Mouse (Mus musculus): ENCODE measurements at regions not wholly inside any gene's neighbourhood (a gene's known extent, or its start where the extent isn't known, plus 50 kb on each side); places are given as distances from the start of the nearest gene placed in this dataset.
"Not testable (repeated sequence)": the region's sequence is repeated elsewhere in the genome, so short reads cannot be mapped to it uniquely, and the experiment has no call there.

- WGBS (ENCODE audit: insufficient replicate concordance) = 78% methylated on average over 5 of the region's 5 CpGs
- not testable (repeated sequence) for H3K4me2 ChIP-seq; H3K4me3 ChIP-seq (ENCODE audit: low read depth, low read length)
Observed at GRCm38 (mm10) chr12:109766602-109767001, 166.5 kb upstream of the Rtl1 start.

GRCm38 (mm10) chr12:109772543-109772942, 172.4 kb upstream of the Rtl1 start:
- Histone ChIP-seq H3K36me3 (ENCODE audit: control insufficient read depth, insufficient read depth, low read length) (no peaks in the 10 kb centered on the region), H3K27me3 (ENCODE audit: control insufficient read depth, insufficient read depth, low read length) (no peaks in the 10 kb centered on the region), H3K4me1 (ENCODE audit: control insufficient read depth, insufficient read depth, low read length) (no peaks in the 10 kb centered on the region), H3K27ac (ENCODE audit: low read depth, low read length) (no peak overlapping the region), H3K4me3 (ENCODE audit: low read depth, low read length) (no peak overlapping the region), H3K9ac (ENCODE audit: low read depth, low read length) (no peak overlapping the region), H3K4me2 (no peak overlapping the region), H3K9me3 (replicated peaks; ENCODE audit: control insufficient read depth, low read length) (no peaks in the 10 kb centered on the region)
- ATAC-seq (replicated peaks; ENCODE audit: insufficient number of reproducible peaks, low FRiP score, low TSS enrichment) = no peak
- WGBS (ENCODE audit: insufficient replicate concordance) = 71% methylated on average over 2 of the region's 2 CpGs

More at GRCm38 (mm10) chr12:109766602-109767001, 166.5 kb upstream of the Rtl1 start:
- not testable (repeated sequence) for H3K27me3 ChIP-seq (ENCODE audit: control insufficient read depth, insufficient read depth, low read length); H3K9ac ChIP-seq (ENCODE audit: low read depth, low read length); H3K27ac ChIP-seq (ENCODE audit: low read depth, low read length); H3K4me1 ChIP-seq (ENCODE audit: control insufficient read depth, insufficient read depth, low read length); ATAC-seq (replicated peaks; ENCODE audit: insufficient number of reproducible peaks, low FRiP score, low TSS enrichment); H3K9me3 ChIP-seq (replicated peaks; ENCODE audit: control insufficient read depth, low read length); H3K36me3 ChIP-seq (ENCODE audit: control insufficient read depth, insufficient read depth, low read length)

GRCm38 (mm10) chr12:109773909-109774313, 173.8 kb upstream of the Rtl1 start:
- WGBS (ENCODE audit: insufficient replicate concordance) = 81% methylated on average over 3 of the region's 3 CpGs

GRCm38 (mm10) chr12:109798846-109799245, 198.7 kb upstream of the Rtl1 start:
- WGBS (ENCODE audit: insufficient replicate concordance) = 80% methylated on average over 3 of the region's 3 CpGs
- Histone ChIP-seq H3K27me3 (ENCODE audit: control insufficient read depth, insufficient read depth, low read length) (no peaks in the 10 kb centered on the region), H3K4me2 (no peak overlapping the region)

More at GRCm38 (mm10) chr12:109773909-109774313, 173.8 kb upstream of the Rtl1 start:
- no peak for ATAC-seq (replicated peaks; ENCODE audit: insufficient number of reproducible peaks, low FRiP score, low TSS enrichment)
- no peak overlapping the region for H3K9ac ChIP-seq (ENCODE audit: low read depth, low read length)
- H3K27me3 ChIP-seq (ENCODE audit: control insufficient read depth, insufficient read depth, low read length) = no peaks in the 10 kb centered on the region
- H3K4me1 ChIP-seq (ENCODE audit: control insufficient read depth, insufficient read depth, low read length) = no peaks in the 10 kb centered on the region
- no peaks in the 10 kb centered on the region for H3K36me3 ChIP-seq (ENCODE audit: control insufficient read depth, insufficient read depth, low read length)
- H3K9me3 ChIP-seq (replicated peaks; ENCODE audit: control insufficient read depth, low read length) = no peaks in the 10 kb centered on the region
- H3K27ac ChIP-seq (ENCODE audit: low read depth, low read length) = no peak overlapping the region
- no peak overlapping the region for H3K4me2 ChIP-seq
- H3K4me3 ChIP-seq (ENCODE audit: low read depth, low read length) = no peak overlapping the region

GRCm38 (mm10) chr12:109799395-109799794, 199.3 kb upstream of the Rtl1 start:
- no peak for ATAC-seq (replicated peaks; ENCODE audit: insufficient number of reproducible peaks, low FRiP score, low TSS enrichment)
- no peak overlapping the region for H3K9ac ChIP-seq (ENCODE audit: low read depth, low read length)
- H3K27me3 ChIP-seq (ENCODE audit: control insufficient read depth, insufficient read depth, low read length) = no peaks in the 10 kb centered on the region
- 86% methylated on average over 1 of the region's 1 CpGs for WGBS (ENCODE audit: insufficient replicate concordance)
- no peaks in the 10 kb centered on the region for H3K36me3 ChIP-seq (ENCODE audit: control insufficient read depth, insufficient read depth, low read length)
- H3K4me2 ChIP-seq = no peak overlapping the region
- no peaks in the 10 kb centered on the region for H3K4me1 ChIP-seq (ENCODE audit: control insufficient read depth, insufficient read depth, low read length)
- no peak overlapping the region for H3K27ac ChIP-seq (ENCODE audit: low read depth, low read length)
- no peak overlapping the region for H3K4me3 ChIP-seq (ENCODE audit: low read depth, low read length)
- no peaks in the 10 kb centered on the region for H3K9me3 ChIP-seq (replicated peaks; ENCODE audit: control insufficient read depth, low read length)

More at GRCm38 (mm10) chr12:109798846-109799245, 198.7 kb upstream of the Rtl1 start:
- ATAC-seq (replicated peaks; ENCODE audit: insufficient number of reproducible peaks, low FRiP score, low TSS enrichment) = no peak
- no peak overlapping the region for H3K4me3 ChIP-seq (ENCODE audit: low read depth, low read length)
- H3K4me1 ChIP-seq (ENCODE audit: control insufficient read depth, insufficient read depth, low read length) = no peaks in the 10 kb centered on the region
- H3K36me3 ChIP-seq (ENCODE audit: control insufficient read depth, insufficient read depth, low read length) = no peaks in the 10 kb centered on the region
- no peak overlapping the region for H3K9ac ChIP-seq (ENCODE audit: low read depth, low read length)
- H3K27ac ChIP-seq (ENCODE audit: low read depth, low read length) = no peak overlapping the region
- H3K9me3 ChIP-seq (replicated peaks; ENCODE audit: control insufficient read depth, low read length) = no peaks in the 10 kb centered on the region

GRCm38 (mm10) chr12:109827241-109827915, 227.2 kb upstream of the Rtl1 start:
- no peaks in the 10 kb centered on the region for H3K4me1 ChIP-seq (ENCODE audit: control insufficient read depth, insufficient read depth, low read length)
- no peaks in the 10 kb centered on the region for H3K36me3 ChIP-seq (ENCODE audit: control insufficient read depth, insufficient read depth, low read length)
- 81% methylated on average over 10 of the region's 10 CpGs for WGBS (ENCODE audit: insufficient replicate concordance)
- H3K9ac ChIP-seq (ENCODE audit: low read depth, low read length) = no peak overlapping the region
- H3K4me3 ChIP-seq (ENCODE audit: low read depth, low read length) = no peak overlapping the region
- no peak overlapping the region for H3K4me2 ChIP-seq
- H3K27me3 ChIP-seq (ENCODE audit: control insufficient read depth, insufficient read depth, low read length) = no peaks in the 10 kb centered on the region
- no peak for ATAC-seq (replicated peaks; ENCODE audit: insufficient number of reproducible peaks, low FRiP score, low TSS enrichment)
- H3K27ac ChIP-seq (ENCODE audit: low read depth, low read length) = no peak overlapping the region
- H3K9me3 ChIP-seq (replicated peaks; ENCODE audit: control insufficient read depth, low read length) = no peaks in the 10 kb centered on the region

- ATAC-seq (replicated peaks; ENCODE audit: insufficient number of reproducible peaks, low FRiP score, low TSS enrichment) = 0 out of 2 replicates have a peak, but pooled peaks have one; percentile 42
- Histone ChIP-seq H3K36me3 (ENCODE audit: control insufficient read depth, insufficient read depth, low read length) (no peaks in the 10 kb centered on the region), H3K4me3 (ENCODE audit: low read depth, low read length) (no peak overlapping the region), H3K27ac (ENCODE audit: low read depth, low read length) (no peak overlapping the region), H3K4me2 (no peak overlapping the region), H3K9me3 (replicated peaks; ENCODE audit: control insufficient read depth, low read length) (no peaks in the 10 kb centered on the region), H3K27me3 (ENCODE audit: control insufficient read depth, insufficient read depth, low read length) (no peaks in the 10 kb centered on the region), H3K4me1 (ENCODE audit: control insufficient read depth, insufficient read depth, low read length) (no peaks in the 10 kb centered on the region; the same call in 1 of the 2 replicates), H3K9ac (ENCODE audit: low read depth, low read length) (no peak overlapping the region)
- 45% methylated on average over 16 of the region's 16 CpGs for WGBS (ENCODE audit: insufficient replicate concordance)
Observed at GRCm38 (mm10) chr12:109830303-109831020, 230.3 kb upstream of the Rtl1 start.

GRCm38 (mm10) chr12:109832964-109833363, 232.8 kb upstream of the Rtl1 start:
- Histone ChIP-seq H3K27me3 (ENCODE audit: control insufficient read depth, insufficient read depth, low read length) (no peaks in the 10 kb centered on the region), H3K4me1 (ENCODE audit: control insufficient read depth, insufficient read depth, low read length) (peaks cover 5% of the 10 kb centered on the region), H3K27ac (ENCODE audit: low read depth, low read length) (no peak overlapping the region), H3K9ac (ENCODE audit: low read depth, low read length) (no peak overlapping the region), H3K4me2 (no peak overlapping the region), H3K4me3 (ENCODE audit: low read depth, low read length) (no peak overlapping the region), H3K36me3 (ENCODE audit: control insufficient read depth, insufficient read depth, low read length) (no peaks in the 10 kb centered on the region), H3K9me3 (replicated peaks; ENCODE audit: control insufficient read depth, low read length) (no peaks in the 10 kb centered on the region)
- 83% methylated on average over 10 of the region's 10 CpGs for WGBS (ENCODE audit: insufficient replicate concordance)
- no peak for ATAC-seq (replicated peaks; ENCODE audit: insufficient number of reproducible peaks, low FRiP score, low TSS enrichment)
